Mouse (Mus musculus) heart, embryonic 13.5 days (tissue): ENCODE measurements around the gene Bub1b. TPM values are rescaled to one million over a fixed set of nuclear protein-coding genes. Genes with fewer than 3 reads are reported as not detected.
"Not testable (repeated sequence)": the region's sequence is repeated elsewhere in the genome, so short reads cannot be mapped to it uniquely, and the experiment has no call there.

Source experiments
- ATAC-seq: fragments of 200-750 bp; cut with Nextera tagmentation; 2 replicates; pipeline ENCODE4 v1.8.0; 2017; ENCODE audit warnings: moderate TSS enrichment; ENCODE audit not compliant: insufficient number of reproducible peaks, low FRiP score, low TSS enrichment; ENCODE audit errors: extremely low read depth
- H3K27ac ChIP-seq: fragments of 300-500 bp; sonication (generic); replicated peaks from 2 replicates; pipeline ENCODE4 v1.5.1; 2015; ENCODE audit warnings: moderate library complexity, mild to moderate bottlenecking, inconsistent platforms
- H3K27me3 ChIP-seq: fragments of 300-500 bp; sonication (generic); replicated peaks from 2 replicates; pipeline ENCODE4 v1.6.1; 2015; ENCODE audit warnings: mild to moderate bottlenecking, inconsistent platforms
- H3K36me3 ChIP-seq: fragments of 300-500 bp; sonication (generic); 2 replicates; pipeline ENCODE4 v1.6.1; 2015; ENCODE audit warnings: mild to moderate bottlenecking, inconsistent platforms
- H3K4me1 ChIP-seq: fragments of 300-500 bp; sonication (generic); 2 replicates; pipeline ENCODE4 v1.6.1; 2015; ENCODE audit warnings: inconsistent platforms
- H3K4me2 ChIP-seq: fragments of 300-500 bp; sonication (generic); 2 replicates; pipeline ENCODE4 v1.6.1; 2015; ENCODE audit warnings: inconsistent platforms, mild to moderate bottlenecking, moderate library complexity
- H3K4me3 ChIP-seq: fragments of 300-500 bp; sonication (generic); 2 replicates; pipeline ENCODE4 v1.5.1; 2015; ENCODE audit warnings: moderate library complexity, mild to moderate bottlenecking, inconsistent platforms
- H3K9ac ChIP-seq: fragments of 300-500 bp; sonication (generic); 2 replicates; pipeline ENCODE4 v1.6.1; 2015; ENCODE audit warnings: inconsistent platforms, mild to moderate bottlenecking, moderate library complexity
- H3K9me3 ChIP-seq: fragments of 300-500 bp; sonication (generic); 2 replicates; pipeline ENCODE4 v1.6.1; 2016; ENCODE audit warnings: inconsistent platforms
- WGBS: fragments of 180-500 bp; shearing (Covaris S2); methylation state at CpG from one replicate; pipeline ENCODE4 v1.1.7; 2015; ENCODE audit warnings: mixed read lengths; 5-methylcytosine and 5-hydroxymethylcytosine counted together
- polyA plus RNA-seq: library from polyadenylated mRNA; unstranded; fragments of >200 nt; fragmentation: Nextera tagmentation; extraction: Ambion mirVana; gene quantifications from 2 replicates; pipeline ENCODE4 v1.2.1, GENCODE M21; 2015

The Bub1b gene
- polyA plus RNA-seq, result 64.3 and 69.9 TPM in 2 replicates

- Histone ChIP-seq H3K4me3 (peak within 1 kb of the TSS; percentile 81), H3K9ac (peak within 1 kb of the TSS; percentile 91), H3K27me3 (no peaks in the 10 kb centered on the region), H3K4me1 (peaks cover 37% of the 10 kb centered on the region), H3K27ac (peak within 1 kb of the TSS; percentile 67), H3K36me3 (peaks cover 31% of the 10 kb centered on the region), H3K9me3 (no peaks in the 10 kb centered on the region), H3K4me2 (peak within 1 kb of the TSS; percentile 79)
- ATAC-seq, result peak; percentile 84
- WGBS, result 5% methylated on average over 41 of the region's 41 CpGs
Measured at GRCm38 (mm10) chr2:118597673-118598568, at the start of gene Bub1b. TSS of gene Bub1b (plus strand) at chr2:118598211.

- WGBS, result under 1% methylated on average over 18 of the region's 18 CpGs
- ATAC-seq, result no peak
- no peaks in the 10 kb centered on the region for H3K36me3 ChIP-seq
- peak overlapping the region; percentile 79 for H3K4me2 ChIP-seq
- peak overlapping the region; percentile 77 for H3K4me3 ChIP-seq
- no peaks in the 10 kb centered on the region for H3K27me3 ChIP-seq
- H3K9ac ChIP-seq, result peak overlapping the region; percentile 89
- H3K9me3 ChIP-seq, result no peaks in the 10 kb centered on the region
- H3K4me1 ChIP-seq, result peaks cover 57% of the 10 kb centered on the region
- H3K27ac ChIP-seq, result peak overlapping the region; percentile 56
Measured at GRCm38 (mm10) chr2:118548421-118549221, 49.4 kb upstream of the Bub1b start.

- H3K4me2 ChIP-seq, result peak within 1 kb of the TSS; percentile 79
- peak within 1 kb of the TSS; percentile 77 for H3K4me3 ChIP-seq
- no peaks in the 10 kb centered on the region for H3K27me3 ChIP-seq
- ATAC-seq, result peak; percentile 73
- under 1% methylated on average over 45 of the region's 45 CpGs for WGBS
- H3K4me1 ChIP-seq, result peaks cover 45% of the 10 kb centered on the region
- H3K27ac ChIP-seq, result peak within 1 kb of the TSS; percentile 58
- H3K36me3 ChIP-seq, result no peaks in the 10 kb centered on the region
- H3K9ac ChIP-seq, result peak within 1 kb of the TSS; percentile 89
- H3K9me3 ChIP-seq, result no peaks in the 10 kb centered on the region
Measured at GRCm38 (mm10) chr2:118549507-118550473, 48.2 kb upstream of the Bub1b start, which contains the start of gene Bmf. TSS of gene Bmf (minus strand) at chr2:118549687.

- H3K4me2 ChIP-seq, result no peak overlapping the region
- H3K27me3 ChIP-seq, result no peaks in the 10 kb centered on the region
- H3K9ac ChIP-seq, result no peak overlapping the region
- no peak for ATAC-seq
- WGBS, result 69% methylated on average over 2 of the region's 2 CpGs
- no peak overlapping the region for H3K27ac ChIP-seq
- peaks cover 28% of the 10 kb centered on the region for H3K4me1 ChIP-seq
- H3K4me3 ChIP-seq, result no peak overlapping the region
- no peaks in the 10 kb centered on the region for H3K36me3 ChIP-seq
- H3K9me3 ChIP-seq, result no peaks in the 10 kb centered on the region
Measured at GRCm38 (mm10) chr2:118551606-118552005, 46.4 kb upstream of the Bub1b start.

GRCm38 (mm10) chr2:118554356-118554990, 43.5 kb upstream of the Bub1b start:
- H3K4me1 ChIP-seq, H3K36me3 ChIP-seq, H3K9me3 ChIP-seq, H3K27me3 ChIP-seq: not testable (repeated sequence)
- Histone ChIP-seq H3K4me3 (peak overlapping the region; percentile 51), H3K4me2 (peak overlapping the region; percentile 66), H3K9ac (peak overlapping the region; percentile 76), H3K27ac (peak overlapping the region; percentile 72)
- ATAC-seq, result peak; percentile 35; the same call in 1 of the 2 replicates
- 57% methylated on average over 15 of the region's 17 CpGs for WGBS

- no peaks in the 10 kb centered on the region for H3K36me3 ChIP-seq
- H3K9ac ChIP-seq, result no peak overlapping the region
- no peaks in the 10 kb centered on the region for H3K9me3 ChIP-seq
- H3K4me2 ChIP-seq, result no peak overlapping the region
- no peak for ATAC-seq
- no peak overlapping the region for H3K4me3 ChIP-seq
- WGBS, result 84% methylated on average over 3 of the region's 3 CpGs
- H3K4me1 ChIP-seq, result no peaks in the 10 kb centered on the region; the same call in 1 of the 2 replicates
- H3K27me3 ChIP-seq, result no peaks in the 10 kb centered on the region
- H3K27ac ChIP-seq, result no peak overlapping the region
Measured at GRCm38 (mm10) chr2:118558426-118558825, 39.6 kb upstream of the Bub1b start.

- WGBS, result 77% methylated on average over 4 of the region's 4 CpGs
- Histone ChIP-seq H3K27me3 (no peaks in the 10 kb centered on the region), H3K36me3 (no peaks in the 10 kb centered on the region), H3K27ac (no peak overlapping the region), H3K4me2 (no peak overlapping the region), H3K9me3 (no peaks in the 10 kb centered on the region), H3K4me1 (no peaks in the 10 kb centered on the region), H3K9ac (no peak overlapping the region), H3K4me3 (no peak overlapping the region)
- ATAC-seq, result no peak
Measured at GRCm38 (mm10) chr2:118562015-118562414, 36.0 kb upstream of the Bub1b start.

- WGBS, result 88% methylated on average over 3 of the region's 3 CpGs
- ATAC-seq, result no peak
- H3K36me3 ChIP-seq, result no peaks in the 10 kb centered on the region
Measured at GRCm38 (mm10) chr2:118562431-118562830, 35.6 kb upstream of the Bub1b start.

GRCm38 (mm10) chr2:118567179-118567578, 30.8 kb upstream of the Bub1b start:
- no peak overlapping the region for H3K4me3 ChIP-seq
- no peak overlapping the region for H3K4me2 ChIP-seq
- ATAC-seq, result no peak
- no peaks in the 10 kb centered on the region for H3K36me3 ChIP-seq
- H3K4me1 ChIP-seq, result no peaks in the 10 kb centered on the region
- H3K9ac ChIP-seq, result no peak overlapping the region
- WGBS, result 78% methylated on average over 8 of the region's 8 CpGs
- H3K27me3 ChIP-seq, result no peaks in the 10 kb centered on the region
- H3K27ac ChIP-seq, result no peak overlapping the region
- H3K9me3 ChIP-seq, result no peaks in the 10 kb centered on the region

More at GRCm38 (mm10) chr2:118562431-118562830, 35.6 kb upstream of the Bub1b start:
- H3K27me3 ChIP-seq, result no peaks in the 10 kb centered on the region
- H3K27ac ChIP-seq, result no peak overlapping the region
- no peaks in the 10 kb centered on the region for H3K4me1 ChIP-seq
- no peak overlapping the region for H3K4me3 ChIP-seq
- no peaks in the 10 kb centered on the region for H3K9me3 ChIP-seq
- H3K9ac ChIP-seq, result no peak overlapping the region
- H3K4me2 ChIP-seq, result no peak overlapping the region

GRCm38 (mm10) chr2:118570939-118571338, 27.1 kb upstream of the Bub1b start:
- no peak for ATAC-seq
- H3K4me3 ChIP-seq, result no peak overlapping the region
- no peaks in the 10 kb centered on the region for H3K27me3 ChIP-seq
- no peaks in the 10 kb centered on the region for H3K9me3 ChIP-seq
- H3K9ac ChIP-seq, result no peak overlapping the region
- 67% methylated on average over 2 of the region's 2 CpGs for WGBS
- H3K4me2 ChIP-seq, result no peak overlapping the region
- H3K4me1 ChIP-seq, result no peaks in the 10 kb centered on the region
- no peaks in the 10 kb centered on the region for H3K36me3 ChIP-seq
- H3K27ac ChIP-seq, result no peak overlapping the region
